Mouse (Mus musculus): ENCODE measurements around the gene Zfp579.
"Not testable (repeated sequence)": the region's sequence is repeated elsewhere in the genome, so short reads cannot be mapped to it uniquely, and the experiment has no call there.

DNA sequence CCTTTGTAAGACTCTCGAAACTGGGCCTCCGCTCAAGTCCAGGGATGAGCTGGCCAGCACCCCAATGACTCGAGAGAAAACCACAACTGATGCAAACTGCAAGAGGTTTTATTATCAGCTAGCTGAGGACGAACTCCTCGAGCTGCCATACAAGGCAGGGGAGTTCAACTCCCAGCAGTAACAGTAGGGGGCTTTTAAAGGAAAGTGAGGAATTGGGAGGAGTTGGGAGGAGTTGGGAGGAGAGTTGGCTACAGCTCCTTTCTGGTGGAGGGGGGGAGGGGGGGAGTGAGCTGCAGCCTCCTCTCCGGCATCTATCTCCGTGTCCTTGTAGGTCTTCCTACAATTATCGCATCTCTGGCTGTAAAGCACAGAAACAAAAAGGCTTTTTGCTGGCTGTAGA, 6.9 kb upstream of the Zfp579 start:
- TF ChIP-seq TAL1, GATA1 (IDR thresholded peaks at IDR 0.05; ENCODE audit: low read length): not testable (repeated sequence)

Data from erythroblast, embryonic 14.5 days (primary cell).